Mouse (Mus musculus) cerebellum, postnatal 14 days (tissue): ENCODE measurements around the gene 9130204L05Rik.

ENCODE experiments used
- DNase-seq, 2 experiments: peaks; one replicate each; pipeline ENCODE4 v3.0.0; 2021; ENCODE audit warnings: mixed read lengths in 2 of 2

9130204L05Rik gene

DNA sequence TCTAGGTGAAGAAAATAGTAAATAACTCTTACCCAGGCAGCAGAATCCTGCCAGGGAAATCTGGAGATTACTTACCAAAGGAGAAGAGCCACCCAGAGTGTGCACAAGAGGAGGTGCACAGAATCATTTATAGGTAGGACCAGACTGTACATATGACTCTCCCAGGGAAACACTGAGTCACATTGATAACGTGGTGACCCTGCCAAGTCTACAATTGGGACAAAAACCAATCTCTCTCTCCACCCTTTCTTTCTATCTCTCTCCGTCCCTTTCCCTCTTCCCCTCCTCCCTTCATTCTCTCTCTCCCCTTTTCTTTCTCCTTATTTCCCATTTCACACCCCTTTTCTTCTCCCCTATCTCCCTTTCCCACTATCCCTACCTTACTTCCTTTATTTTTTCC is at the start of gene 9130204L05Rik:
9130204L05Rik (minus strand) TSS at position 101 of the 400 bp plus-strand sequence.
- no peak for DNase-seq

GRCm38 (mm10) chr3:91108696-91109095 is 18.1 kb upstream of the 9130204L05Rik start:
- DNase-seq: no peak

DNA sequence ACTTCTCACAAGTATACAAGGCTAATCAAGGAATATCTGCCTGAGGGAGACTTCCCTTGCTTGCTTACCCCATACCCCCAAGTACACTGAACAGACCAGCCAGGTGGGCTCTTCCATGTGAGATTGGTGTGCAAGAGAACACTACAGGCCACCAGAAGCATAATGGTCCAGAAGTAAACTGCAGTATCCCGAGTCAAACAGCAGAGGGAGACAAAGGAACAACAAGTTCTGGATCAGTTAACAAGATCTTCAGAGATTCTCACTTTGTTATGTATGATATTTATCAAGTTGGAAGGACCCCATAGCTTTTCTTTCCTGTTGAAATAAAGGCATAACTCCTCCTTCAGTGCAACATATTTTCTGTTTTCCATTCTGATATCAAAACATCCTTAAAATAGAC is 31.4 kb downstream of the 9130204L05Rik start:
- no peak for DNase-seq

DNA sequence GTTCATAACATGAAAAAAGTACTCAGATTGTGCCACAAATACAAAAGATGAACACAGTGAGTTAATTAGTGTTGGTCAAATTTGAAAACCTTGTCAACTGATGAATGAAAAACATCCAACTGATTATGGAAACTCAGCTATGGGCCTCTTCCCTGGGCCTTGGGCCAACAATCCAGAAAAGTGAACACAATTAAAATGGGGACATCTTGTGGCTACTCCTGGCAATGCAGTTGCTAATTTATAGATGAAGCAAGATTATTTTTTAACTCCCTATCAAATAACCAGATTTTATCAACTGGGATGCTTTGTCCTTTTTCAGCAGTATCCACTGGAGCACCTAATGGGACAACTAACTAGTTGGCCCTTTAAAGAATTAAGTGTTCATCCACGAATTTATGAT is 37.9 kb downstream of the 9130204L05Rik start:
- DNase-seq: no peak
